Mouse (Mus musculus): ENCODE results near the gene Gm10130. TPM values are rescaled to one million over a fixed set of nuclear protein-coding genes. Genes with fewer than 3 reads are reported as not detected.
"Not testable (repeated sequence)": the region's sequence is repeated elsewhere in the genome, so short reads cannot be mapped to it uniquely, and the experiment has no call there.

Gm10130 gene
- polyA plus RNA-seq (2014; fragmentation: Nextera tagmentation; extraction: Ambion mirVana): 0.95 and 0.98 TPM in 2 replicates

DNA sequence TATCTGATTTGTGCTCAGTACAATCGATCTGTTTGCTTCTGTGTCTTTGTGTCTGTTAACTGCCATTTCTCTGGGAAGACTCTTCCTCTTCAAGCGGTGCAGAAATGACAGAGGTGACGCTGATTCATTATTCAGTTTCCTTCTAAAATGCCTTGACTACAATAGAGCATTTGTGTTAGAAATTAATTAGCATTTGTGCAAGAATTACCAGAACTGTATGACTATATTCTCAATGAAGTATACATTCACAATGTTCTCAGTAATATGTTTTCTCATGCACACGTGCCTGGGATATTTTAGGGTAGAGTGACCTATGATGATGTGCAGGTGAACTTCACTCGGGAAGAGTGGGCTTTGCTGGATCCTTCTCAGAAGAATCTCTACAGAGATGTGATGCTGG, at the start of gene Gm10130:
Gene Gm10130, plus strand, starts transcription at position 301 of the 400 bp plus-strand sequence.
- H3K27ac ChIP-seq (replicated peaks; ENCODE audit: low read depth, low read length): no peak within 1 kb of the TSS
- no peak within 1 kb of the TSS for H3K9ac ChIP-seq (replicated peaks; ENCODE audit: low read length)
- 96% methylated on average over 5 of the region's 5 CpGs for WGBS
- H3K4me2 ChIP-seq (ENCODE audit: low read length): no peak within 1 kb of the TSS
- H3K27me3 ChIP-seq (ENCODE audit: control insufficient read depth, insufficient read depth, low read length): no peaks in the 10 kb centered on the region
- no peaks in the 10 kb centered on the region for H3K4me1 ChIP-seq (ENCODE audit: control insufficient read depth, insufficient read depth, low read length)
- ATAC-seq (ENCODE audit: low FRiP score, low TSS enrichment) (no peak), DNase-seq (no peak)
- peaks cover 52% of the 10 kb centered on the region for H3K9me3 ChIP-seq (ENCODE audit: control insufficient read depth, low read length)
- no peak within 1 kb of the TSS for H3K4me3 ChIP-seq (replicated peaks; ENCODE audit: low read depth, low read length)
- H3K36me3 ChIP-seq (ENCODE audit: control insufficient read depth, insufficient read depth, low read length): peaks cover 18% of the 10 kb centered on the region

DNA sequence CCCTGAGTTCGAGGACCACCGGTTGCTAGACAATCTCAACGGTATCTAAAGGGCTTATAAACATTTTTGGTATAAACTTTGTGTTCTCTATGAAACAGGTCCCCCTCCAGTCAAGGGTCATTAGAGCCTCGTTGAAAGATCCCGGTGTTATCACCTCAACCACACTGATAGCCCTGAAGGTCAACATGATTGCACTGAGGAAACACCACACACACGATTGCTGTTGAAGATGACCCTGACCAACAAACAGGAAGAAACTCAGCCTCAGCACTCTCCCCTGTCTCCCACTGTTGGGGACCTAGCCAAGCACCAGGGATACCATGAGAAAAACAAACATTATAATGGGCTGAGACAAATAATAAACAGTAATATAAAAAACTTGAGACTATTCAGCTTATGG, 29.8 kb upstream of the Gm10130 start:
- DNase-seq (no peak), ATAC-seq (ENCODE audit: low FRiP score, low TSS enrichment) (no peak)
- Histone ChIP-seq H3K4me2 (ENCODE audit: low read length) (no peak overlapping the region), H3K4me1 (ENCODE audit: control insufficient read depth, insufficient read depth, low read length) (no peaks in the 10 kb centered on the region), H3K9ac (replicated peaks; ENCODE audit: low read length) (no peak overlapping the region), H3K9me3 (ENCODE audit: control insufficient read depth, low read length) (no peaks in the 10 kb centered on the region), H3K27ac (replicated peaks; ENCODE audit: low read depth, low read length) (no peak overlapping the region), H3K36me3 (ENCODE audit: control insufficient read depth, insufficient read depth, low read length) (no peaks in the 10 kb centered on the region), H3K27me3 (ENCODE audit: control insufficient read depth, insufficient read depth, low read length) (no peaks in the 10 kb centered on the region), H3K4me3 (replicated peaks; ENCODE audit: low read depth, low read length) (no peak overlapping the region)
- WGBS: 90% methylated on average over 6 of the region's 6 CpGs

DNA sequence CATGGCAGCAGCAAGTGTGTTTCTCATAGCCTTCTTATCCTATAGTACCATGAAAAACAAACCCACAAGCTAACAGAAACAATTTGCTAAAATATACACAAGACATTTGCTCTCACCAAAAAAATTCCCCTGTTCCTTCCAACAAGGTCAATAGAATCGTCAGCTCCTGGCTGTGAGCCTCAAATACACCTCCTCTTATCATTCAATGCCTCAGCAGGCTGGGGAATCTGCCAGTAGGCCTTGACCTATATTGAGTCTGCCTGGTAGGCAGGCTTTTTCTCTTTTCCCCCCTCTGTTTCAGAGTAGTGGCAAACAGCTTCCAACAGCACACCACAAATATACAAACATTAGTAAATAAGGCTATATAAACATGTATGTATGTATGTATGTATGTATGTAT, 24.4 kb upstream of the Gm10130 start:
- 59% methylated on average over 1 of the region's 1 CpGs for WGBS
- ATAC-seq (ENCODE audit: low FRiP score, low TSS enrichment): no peak
- no peaks in the 10 kb centered on the region for H3K36me3 ChIP-seq (ENCODE audit: control insufficient read depth, insufficient read depth, low read length)

DNA sequence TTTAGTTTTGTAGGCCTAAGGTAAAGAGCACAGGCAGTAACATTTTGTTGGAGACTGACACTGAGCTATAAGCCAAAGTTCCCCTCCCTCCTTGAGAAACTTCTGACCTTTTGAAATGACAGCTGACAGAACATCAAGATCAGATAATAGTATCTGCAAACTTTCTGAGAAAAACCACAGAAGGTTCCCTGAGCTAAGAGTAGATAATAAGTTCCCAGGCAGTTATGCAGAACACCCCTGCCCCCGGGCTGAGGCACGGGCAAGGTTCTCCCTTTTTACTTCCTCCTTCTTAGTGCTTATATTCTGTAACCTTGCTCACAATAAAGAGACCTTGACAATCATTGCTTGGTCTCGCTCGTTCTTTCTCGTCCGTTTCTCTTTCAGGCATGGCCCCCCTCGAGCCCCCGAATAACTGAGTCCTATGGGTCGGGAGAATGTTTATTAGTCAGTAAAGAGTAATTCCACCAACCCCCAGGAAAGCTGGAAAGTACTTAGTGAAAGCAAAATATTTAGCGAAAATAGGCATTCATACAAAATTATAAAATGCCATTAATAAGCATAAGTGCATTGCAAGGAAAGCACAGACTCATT, 16.2 kb upstream of the Gm10130 start:
- H3K27ac ChIP-seq (replicated peaks; ENCODE audit: low read depth, low read length): no peak overlapping the region
- no peak overlapping the region for H3K4me2 ChIP-seq (ENCODE audit: low read length)
- WGBS: 89% methylated on average over 10 of the region's 10 CpGs
- no peak overlapping the region for H3K9ac ChIP-seq (replicated peaks; ENCODE audit: low read length)
- no peak for DNase-seq
- H3K4me3 ChIP-seq (replicated peaks; ENCODE audit: low read depth, low read length): no peak overlapping the region
- 0 out of 2 replicates have a peak, but pooled peaks cover 2% of the 10 kb centered on the region for H3K4me1 ChIP-seq (ENCODE audit: control insufficient read depth, insufficient read depth, low read length)
- H3K27me3 ChIP-seq (ENCODE audit: control insufficient read depth, insufficient read depth, low read length): no peaks in the 10 kb centered on the region
- H3K9me3 ChIP-seq (ENCODE audit: control insufficient read depth, low read length): no peaks in the 10 kb centered on the region
- H3K36me3 ChIP-seq (ENCODE audit: control insufficient read depth, insufficient read depth, low read length): no peaks in the 10 kb centered on the region
- ATAC-seq (ENCODE audit: low FRiP score, low TSS enrichment): no peak

More for the DNA sequence above, 24.4 kb upstream of the Gm10130 start:
- H3K9me3 ChIP-seq (ENCODE audit: control insufficient read depth, low read length): no peaks in the 10 kb centered on the region
- no peak overlapping the region for H3K9ac ChIP-seq (replicated peaks; ENCODE audit: low read length)
- DNase-seq: no peak
- H3K4me2 ChIP-seq (ENCODE audit: low read length): no peak overlapping the region
- H3K4me3 ChIP-seq (replicated peaks; ENCODE audit: low read depth, low read length): no peak overlapping the region
- no peak overlapping the region for H3K27ac ChIP-seq (replicated peaks; ENCODE audit: low read depth, low read length)
- no peaks in the 10 kb centered on the region for H3K27me3 ChIP-seq (ENCODE audit: control insufficient read depth, insufficient read depth, low read length)
- H3K4me1 ChIP-seq (ENCODE audit: control insufficient read depth, insufficient read depth, low read length): no peaks in the 10 kb centered on the region

DNA sequence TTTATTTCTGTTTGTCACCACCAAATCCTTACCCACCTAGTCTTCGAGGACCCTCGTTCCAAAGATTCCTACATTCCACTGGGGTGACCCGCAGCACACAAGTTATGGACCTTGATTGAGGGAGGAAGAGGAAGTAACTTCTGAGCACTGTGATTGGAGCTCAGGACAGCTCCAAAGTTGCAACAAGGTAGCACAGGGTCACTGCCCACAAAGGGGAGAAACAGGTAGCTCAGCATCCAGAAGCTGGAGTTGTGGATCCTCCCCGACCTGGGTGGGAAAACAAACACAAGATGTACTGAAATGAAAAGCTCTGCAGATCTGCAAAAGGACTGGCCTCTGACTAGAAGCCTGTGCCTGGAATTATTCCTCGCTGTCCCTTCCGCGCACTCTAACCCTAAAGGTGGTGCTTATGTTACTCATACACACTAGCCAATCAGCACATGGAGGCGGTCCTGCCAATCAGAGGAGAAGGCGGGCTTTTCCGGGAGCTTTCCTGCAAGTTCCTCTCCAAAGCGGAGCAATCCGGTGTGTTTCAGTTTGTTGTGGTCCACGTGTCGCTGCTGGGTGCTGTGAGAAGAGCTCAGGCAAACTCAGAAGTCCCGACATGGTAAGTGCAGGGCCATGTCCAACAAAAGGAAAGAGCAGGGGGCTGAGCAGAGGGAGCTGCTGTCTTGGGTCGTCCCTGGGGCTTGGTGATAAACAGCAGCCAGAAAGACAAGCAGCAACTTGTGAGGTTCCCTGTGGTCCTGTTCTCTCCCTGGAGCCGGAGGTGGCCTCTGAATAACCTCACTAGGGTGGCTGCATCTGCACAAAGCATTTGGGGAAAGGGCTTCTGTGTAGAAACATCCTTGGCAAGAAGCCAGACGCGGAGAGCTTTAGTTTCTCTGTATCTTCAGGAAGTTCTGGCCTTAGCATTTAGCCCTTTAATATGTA, 12.3 kb upstream of the Gm10130 start:
- ATAC-seq (ENCODE audit: low FRiP score, low TSS enrichment) (peak; percentile 94), DNase-seq (peak; percentile 88)
- 17% methylated on average over 17 of the region's 19 CpGs for WGBS
- not testable (repeated sequence) for H3K36me3 ChIP-seq (ENCODE audit: control insufficient read depth, insufficient read depth, low read length); H3K27me3 ChIP-seq (ENCODE audit: control insufficient read depth, insufficient read depth, low read length); H3K27ac ChIP-seq (replicated peaks; ENCODE audit: low read depth, low read length); H3K4me1 ChIP-seq (ENCODE audit: control insufficient read depth, insufficient read depth, low read length); H3K9me3 ChIP-seq (ENCODE audit: control insufficient read depth, low read length)
- Histone ChIP-seq H3K4me3 (replicated peaks; ENCODE audit: low read depth, low read length) (peak overlapping the region; percentile 48), H3K4me2 (ENCODE audit: low read length) (peak overlapping the region; percentile 59), H3K9ac (replicated peaks; ENCODE audit: low read length) (peak overlapping the region; percentile 39)

DNA sequence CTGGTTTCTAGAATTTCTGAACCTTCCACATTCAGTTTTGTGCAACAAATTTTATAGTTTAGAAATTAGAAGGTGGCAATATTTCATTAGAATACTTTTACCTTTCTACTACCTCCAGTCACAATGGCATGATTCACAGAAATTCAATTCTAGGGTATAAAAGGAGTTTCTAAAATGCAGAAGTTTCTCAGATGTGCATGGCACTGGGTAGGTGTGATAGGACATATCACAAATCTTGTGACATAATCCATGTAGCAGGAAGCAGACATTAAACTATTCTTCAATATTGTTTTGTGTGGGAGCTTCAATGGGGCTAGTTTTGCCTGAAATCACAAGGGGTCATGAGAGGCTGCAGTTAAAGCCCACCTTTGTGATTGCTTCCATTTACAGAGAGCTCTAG, 7.4 kb upstream of the Gm10130 start:
- Histone ChIP-seq H3K4me1 (ENCODE audit: control insufficient read depth, insufficient read depth, low read length) (no peaks in the 10 kb centered on the region), H3K36me3 (ENCODE audit: control insufficient read depth, insufficient read depth, low read length) (0 out of 2 replicates have a peak, but pooled peaks cover 3% of the 10 kb centered on the region), H3K9me3 (ENCODE audit: control insufficient read depth, low read length) (peaks cover 37% of the 10 kb centered on the region), H3K4me2 (ENCODE audit: low read length) (no peak overlapping the region), H3K9ac (replicated peaks; ENCODE audit: low read length) (no peak overlapping the region), H3K27ac (replicated peaks; ENCODE audit: low read depth, low read length) (no peak overlapping the region), H3K27me3 (ENCODE audit: control insufficient read depth, insufficient read depth, low read length) (no peaks in the 10 kb centered on the region), H3K4me3 (replicated peaks; ENCODE audit: low read depth, low read length) (no peak overlapping the region)
- DNase-seq (no peak), ATAC-seq (ENCODE audit: low FRiP score, low TSS enrichment) (no peak)

DNA sequence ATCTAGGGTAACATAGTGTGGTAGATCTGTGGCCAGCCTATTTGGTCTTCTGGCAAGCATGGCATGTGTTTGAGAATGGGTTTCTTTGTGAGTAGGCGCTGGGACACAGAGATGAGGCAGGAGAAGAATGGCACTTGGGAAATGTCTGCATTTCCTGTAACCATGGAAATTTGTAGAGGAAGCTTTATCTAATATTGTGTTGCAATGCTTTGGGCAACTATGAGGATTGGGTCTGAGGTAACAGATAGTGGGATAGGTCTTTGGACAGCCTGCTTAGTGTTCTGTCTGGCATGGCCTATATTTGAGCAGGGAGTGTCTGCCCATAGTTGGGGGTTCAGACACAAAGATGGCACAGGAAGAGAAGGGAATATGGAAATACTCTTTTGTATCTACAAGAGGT, 4.5 kb upstream of the Gm10130 start:
- DNase-seq: no peak
- 93% methylated on average over 1 of the region's 1 CpGs for WGBS
- Histone ChIP-seq H3K4me2 (ENCODE audit: low read length) (no peak overlapping the region), H3K27ac (replicated peaks; ENCODE audit: low read depth, low read length) (no peak overlapping the region), H3K27me3 (ENCODE audit: control insufficient read depth, insufficient read depth, low read length) (no peaks in the 10 kb centered on the region), H3K4me3 (replicated peaks; ENCODE audit: low read depth, low read length) (no peak overlapping the region), H3K9ac (replicated peaks; ENCODE audit: low read length) (no peak overlapping the region), H3K4me1 (ENCODE audit: control insufficient read depth, insufficient read depth, low read length) (no peaks in the 10 kb centered on the region), H3K36me3 (ENCODE audit: control insufficient read depth, insufficient read depth, low read length) (peaks cover 10% of the 10 kb centered on the region; the same call in 1 of the 2 replicates), H3K9me3 (ENCODE audit: control insufficient read depth, low read length) (peaks cover 58% of the 10 kb centered on the region)
- no peak for ATAC-seq (ENCODE audit: low FRiP score, low TSS enrichment)

DNA sequence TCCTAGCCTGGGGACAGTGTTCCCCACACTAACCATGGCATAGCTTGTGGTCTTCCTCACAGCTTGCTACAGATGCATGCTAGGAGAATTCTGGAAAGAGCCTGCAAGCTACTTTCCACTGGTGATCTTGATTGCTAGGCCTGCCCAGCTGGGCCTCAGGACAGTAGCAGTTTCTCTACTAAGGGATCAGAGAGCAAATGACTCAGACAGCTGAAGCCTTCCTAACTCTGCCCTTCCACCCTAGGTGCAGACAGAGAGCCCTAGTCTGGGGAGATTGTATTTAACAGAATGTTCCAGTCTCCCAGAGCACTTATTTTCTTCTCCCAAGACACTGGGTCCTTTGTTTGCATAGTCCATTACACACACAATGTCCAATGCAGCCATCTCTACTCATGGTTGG, 33.6 kb downstream of the Gm10130 start:
- not testable (repeated sequence) for H3K4me1 ChIP-seq (ENCODE audit: control insufficient read depth, insufficient read depth, low read length); H3K4me3 ChIP-seq (replicated peaks; ENCODE audit: low read depth, low read length); H3K4me2 ChIP-seq (ENCODE audit: low read length); ATAC-seq (ENCODE audit: low FRiP score, low TSS enrichment); DNase-seq; H3K9ac ChIP-seq (replicated peaks; ENCODE audit: low read length); H3K9me3 ChIP-seq (ENCODE audit: control insufficient read depth, low read length); H3K36me3 ChIP-seq (ENCODE audit: control insufficient read depth, insufficient read depth, low read length); H3K27me3 ChIP-seq (ENCODE audit: control insufficient read depth, insufficient read depth, low read length); H3K27ac ChIP-seq (replicated peaks; ENCODE audit: low read depth, low read length)

Measured in midbrain, embryonic 14.5 days (tissue).